Mouse (Mus musculus) mammary gland, adult 2 months (tissue): Measurements from ENCODE around the gene Ncbp3. TPM values are rescaled to one million over a fixed set of nuclear protein-coding genes. Genes with fewer than 3 reads are reported as not detected.

ENCODE experiments used
- polyA plus RNA-seq: library from polyadenylated mRNA; depleted of rRNA; stranded (reverse); fragments of >200 nt; gene quantifications from 2 replicates; pipeline ENCODE4 v1.2.3, GENCODE M21; 2012; ENCODE audit warnings: low replicate concordance; rRNA removed

The Ncbp3 gene
- polyA plus RNA-seq, result 1.7 and 3.1 TPM in 2 replicates

DNA sequence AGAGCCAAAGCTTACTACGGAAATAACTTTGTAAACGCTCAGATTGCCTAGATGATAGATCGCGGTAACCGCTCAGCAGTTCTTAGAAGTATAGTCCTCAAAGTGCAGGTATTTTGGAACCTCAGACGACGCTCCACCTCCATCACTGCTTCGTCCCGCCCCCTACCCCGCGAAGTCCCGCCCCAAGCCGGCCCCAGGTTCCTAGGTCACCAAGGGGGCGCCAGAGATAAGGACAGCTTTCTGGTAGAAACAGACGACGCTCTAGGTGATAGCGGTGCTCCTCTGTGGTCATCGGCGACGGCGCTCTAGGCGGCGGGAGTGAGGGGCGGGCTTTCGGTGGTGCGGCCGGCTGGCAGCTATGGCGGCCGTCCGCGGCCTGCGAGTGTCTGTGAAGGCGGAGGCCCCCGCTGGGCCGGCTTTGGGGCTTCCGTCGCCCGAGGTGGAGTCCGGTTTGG lies at the start of gene Ncbp3:
TSS of gene Ncbp3 (plus strand) at position 242 of the 455 bp plus-strand sequence.

DNA sequence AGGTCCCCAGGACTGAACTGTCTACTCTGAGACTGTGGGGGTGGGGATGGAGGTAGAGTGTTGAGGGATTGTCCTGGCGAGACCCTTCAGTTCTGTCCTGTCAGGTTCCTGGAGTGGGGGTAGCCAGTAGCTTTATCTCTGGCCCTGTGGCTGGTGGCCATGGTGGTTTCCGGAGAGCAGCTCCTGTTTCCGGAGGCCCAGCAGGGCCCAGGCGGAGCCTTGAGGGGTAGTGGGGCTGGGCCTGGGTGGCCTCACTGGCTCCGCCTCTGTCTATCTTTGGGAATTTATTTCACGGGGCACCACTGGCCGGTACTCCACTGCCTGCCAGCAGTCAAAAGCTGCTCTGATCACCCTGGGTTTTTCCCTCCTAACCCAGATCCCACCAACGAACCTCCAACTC lies 48.8 kb upstream of the Ncbp3 start, which contains the start of gene P2rx1:
TSS of gene P2rx1 (plus strand) at position 333 of the 400 bp plus-strand sequence.

DNA sequence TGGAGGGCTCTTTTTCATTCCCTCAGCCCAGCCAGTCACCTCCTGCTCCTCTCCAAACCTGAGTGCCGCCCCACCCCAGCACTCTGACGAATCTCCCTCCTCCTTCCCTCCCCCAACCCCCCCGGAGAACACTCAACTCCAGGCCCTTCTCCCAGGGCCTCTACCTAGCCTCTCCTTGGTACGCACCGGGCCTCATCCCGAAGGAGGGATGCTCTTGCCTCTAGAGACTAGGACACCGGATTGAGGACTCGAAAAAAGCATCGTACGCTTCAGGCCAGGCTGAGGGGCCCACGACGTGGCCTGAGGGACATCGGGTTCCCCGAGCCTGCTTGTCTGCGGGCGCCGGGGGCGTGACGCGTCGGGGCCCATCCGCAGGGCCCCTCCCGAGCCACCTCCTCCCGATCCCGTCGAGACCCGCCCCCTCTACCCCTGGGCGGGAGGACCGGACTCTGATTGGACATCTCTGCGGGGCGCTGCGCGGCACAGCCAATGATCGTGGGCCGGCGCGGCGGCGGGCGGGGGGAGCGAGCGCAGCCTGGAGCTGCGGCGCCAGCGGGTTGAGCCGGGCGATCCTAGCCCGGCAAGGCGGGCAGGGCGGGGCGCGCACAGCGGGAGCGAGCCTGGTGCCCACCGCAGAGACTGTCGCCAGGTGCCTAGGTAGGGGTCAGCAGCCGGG lies 29.0 kb upstream of the Ncbp3 start, which contains the start of gene Camkk1:
TSS of gene Camkk1 (plus strand) at position 538 of the 676 bp plus-strand sequence.

DNA sequence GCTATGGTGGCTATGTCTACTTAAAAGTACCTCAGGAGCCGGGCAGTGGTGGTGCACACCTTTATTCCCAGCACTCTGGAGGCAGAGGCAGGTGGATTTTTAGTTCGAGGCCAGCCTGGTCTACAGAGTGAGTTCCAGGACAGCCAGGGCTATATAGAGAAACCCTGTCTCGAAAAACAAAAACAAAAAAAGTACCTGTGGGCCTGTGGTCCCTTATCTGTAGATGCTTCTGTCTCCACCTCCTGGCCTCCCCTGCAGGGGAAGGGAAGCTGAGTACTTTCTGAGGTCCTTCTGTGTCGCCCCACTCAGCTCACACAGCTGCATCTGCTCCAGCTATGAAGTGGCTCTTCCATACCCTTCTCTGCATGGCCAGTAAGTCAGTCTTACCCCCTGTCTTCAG lies 42.7 kb downstream of the Ncbp3 start, which contains the start of gene Itgae:
TSS of gene Itgae (plus strand) at position 301 of the 400 bp plus-strand sequence.

DNA sequence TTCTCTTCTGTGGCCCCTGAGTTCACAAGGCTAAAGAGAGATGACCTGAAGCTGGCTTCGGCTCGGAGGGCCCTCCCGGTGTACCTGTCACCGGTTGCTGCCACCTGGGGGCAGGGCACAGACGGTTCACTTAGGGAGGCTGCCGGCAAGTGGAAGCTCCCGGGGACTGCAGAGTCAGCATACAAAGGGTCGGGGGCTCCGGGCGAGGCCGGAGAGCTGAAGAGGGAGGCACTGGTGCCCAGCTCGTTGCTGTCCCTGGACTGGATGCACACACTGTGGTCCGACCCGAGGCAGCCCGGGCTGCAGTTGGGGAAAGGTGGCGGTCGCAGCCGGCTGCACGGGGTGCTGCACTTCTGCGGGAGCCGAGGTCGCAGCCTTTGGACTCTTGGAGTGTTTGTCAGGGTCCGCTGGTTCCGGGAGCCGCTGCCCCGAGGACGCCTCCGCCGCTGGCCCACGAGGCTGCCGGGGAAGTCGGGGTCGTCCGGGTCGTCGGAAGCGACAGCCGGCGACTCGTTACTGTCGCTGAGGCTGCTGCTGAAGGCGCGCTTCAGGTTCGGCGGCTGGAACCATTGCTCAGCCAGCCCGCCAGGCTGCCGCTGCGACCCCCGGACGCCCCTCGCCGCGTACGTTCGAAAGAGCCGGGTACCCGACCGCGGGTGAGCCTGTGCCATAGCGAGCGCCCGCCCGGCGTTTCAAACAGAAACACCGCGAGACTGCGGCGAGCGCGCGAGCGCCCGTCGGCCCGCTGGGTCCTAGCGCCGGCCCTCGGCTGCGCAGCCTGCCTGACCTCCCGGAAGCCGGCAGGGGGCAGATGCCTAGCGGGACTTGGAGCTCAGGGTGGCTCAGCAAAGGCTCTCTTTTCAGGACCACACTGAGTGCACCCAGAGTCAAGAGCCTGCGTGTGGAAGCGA lies 90.3 kb downstream of the Ncbp3 start, which contains the start of gene Haspin:
TSS of gene Haspin (minus strand) at position 704 of the 911 bp plus-strand sequence.

Other genes with a start within 250 kb of the Ncbp3 start
- gene Atp2a3, start 86.6 kb upstream of the Ncbp3 start, polyA plus RNA-seq, result 74.7 and 118 TPM in 2 replicates
- 3.0 and 4.3 TPM in 2 replicates for gene P2rx1, start 48.7 kb upstream of the Ncbp3 start, polyA plus RNA-seq
- 3.4 and 4.7 TPM in 2 replicates for gene Camkk1, start 28.8 kb upstream of the Ncbp3 start, polyA plus RNA-seq
- 7.1 and 11.7 TPM in 2 replicates for gene Itgae, start 42.8 kb downstream of the Ncbp3 start, polyA plus RNA-seq
- gene Haspin, start 90.5 kb downstream of the Ncbp3 start, polyA plus RNA-seq, result 0.49 and 2.0 TPM in 2 replicates
- gene P2rx5, start 112.6 kb downstream of the Ncbp3 start, polyA plus RNA-seq, result 7.5 and 13.0 TPM in 2 replicates
- 72.3 and 114 TPM in 2 replicates for gene Emc6, start 129.3 kb downstream of the Ncbp3 start, polyA plus RNA-seq
- gene Tax1bp3, start 129.3 kb downstream of the Ncbp3 start, polyA plus RNA-seq, result 88.4 and 134 TPM in 2 replicates
- 23.6 and 41.4 TPM in 2 replicates for gene Ctns, start 151.3 kb downstream of the Ncbp3 start, polyA plus RNA-seq
- 13.1 and 13.7 TPM in 2 replicates for gene Shpk, start 151.7 kb downstream of the Ncbp3 start, polyA plus RNA-seq
- gene Trpv1, start 186.5 kb downstream of the Ncbp3 start, polyA plus RNA-seq, result 5.1 and 10.4 TPM in 2 replicates
- 0.23 and 0.47 TPM in 2 replicates for gene Trpv3, start 219.6 kb downstream of the Ncbp3 start, polyA plus RNA-seq